Mouse (Mus musculus) thymus, postnatal 14 days (tissue): ENCODE measurements around the gene Nepro.

Experiments
- DNase-seq: peaks from one replicate; pipeline ENCODE4 v3.0.0; 2021

Gene Nepro

DNA sequence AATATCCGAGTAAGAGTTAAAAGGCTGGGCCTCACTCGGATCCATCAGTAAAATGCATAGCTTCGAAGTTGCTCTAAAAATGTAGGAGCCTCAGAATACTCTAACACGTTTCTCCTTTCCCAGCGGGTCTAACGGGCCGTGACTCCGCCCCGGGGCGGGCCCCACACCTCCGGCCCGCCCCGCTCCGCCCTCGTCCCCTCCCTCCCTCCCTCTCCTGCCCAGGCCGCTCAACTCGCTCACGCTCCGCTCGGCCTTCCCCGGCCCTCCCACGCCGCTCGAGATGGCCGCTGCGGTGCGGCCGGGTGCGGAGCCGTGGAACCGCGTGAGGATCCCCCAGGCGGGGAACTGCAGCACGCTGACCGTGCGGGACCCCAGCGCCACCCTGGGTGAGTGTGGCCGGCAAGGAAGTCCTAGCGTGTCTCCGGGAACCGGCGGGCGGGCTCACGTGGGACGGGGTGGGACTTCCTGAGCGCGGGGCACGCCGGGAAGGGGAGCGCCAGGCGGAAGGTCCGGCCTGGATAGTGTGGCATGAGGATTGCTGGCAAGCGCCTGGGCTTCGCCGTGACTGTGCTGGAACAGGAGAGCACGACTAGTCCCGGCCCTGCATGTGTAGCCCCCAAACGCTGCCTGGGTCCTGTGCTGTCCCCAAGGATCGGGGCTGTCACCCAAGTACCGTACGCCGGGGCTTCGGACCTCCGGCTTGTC, at the start of gene Nepro:
Nepro (plus strand) TSS at position 219 of the 705 bp plus-strand sequence.
- peak; percentile 91 for DNase-seq

DNA sequence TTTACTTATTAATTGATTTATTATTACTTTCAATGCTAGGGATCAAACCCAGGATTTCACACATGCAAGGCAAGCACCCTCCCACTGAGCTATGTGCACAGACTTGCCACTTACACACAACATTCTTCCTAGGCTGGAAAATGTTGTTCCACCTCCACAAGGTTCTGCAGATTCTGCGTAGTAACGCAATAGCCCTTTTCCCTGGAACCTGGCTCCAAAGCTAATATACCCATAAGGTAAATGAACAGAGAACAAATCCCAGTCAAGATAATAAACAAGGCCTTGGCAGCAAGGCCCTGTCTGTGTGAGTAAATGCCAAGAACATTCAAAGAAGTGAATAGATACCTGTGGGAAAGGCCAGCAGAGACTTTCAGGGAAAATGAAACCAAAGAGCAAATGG, 47.7 kb upstream of the Nepro start:
- DNase-seq: no peak

DNA sequence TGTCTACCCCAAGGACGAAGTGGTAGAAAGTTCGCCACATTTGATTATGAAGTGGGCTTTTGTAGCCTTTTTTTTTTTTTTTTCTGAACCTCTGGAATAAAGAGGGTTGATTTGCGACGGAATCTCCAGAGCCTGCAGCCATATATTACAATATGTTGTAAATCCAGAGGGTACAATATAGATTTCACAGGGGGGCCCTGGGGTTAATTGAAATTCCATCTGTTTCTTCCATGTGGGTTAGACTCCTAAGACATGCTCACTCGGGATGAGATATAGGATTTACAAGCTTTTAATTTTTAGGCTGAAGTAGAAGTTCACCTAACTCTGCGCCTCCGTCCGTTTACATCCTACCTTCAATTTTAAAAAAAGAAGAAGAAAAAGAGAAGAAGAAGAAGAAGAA, 45.0 kb upstream of the Nepro start:
- no peak for DNase-seq

DNA sequence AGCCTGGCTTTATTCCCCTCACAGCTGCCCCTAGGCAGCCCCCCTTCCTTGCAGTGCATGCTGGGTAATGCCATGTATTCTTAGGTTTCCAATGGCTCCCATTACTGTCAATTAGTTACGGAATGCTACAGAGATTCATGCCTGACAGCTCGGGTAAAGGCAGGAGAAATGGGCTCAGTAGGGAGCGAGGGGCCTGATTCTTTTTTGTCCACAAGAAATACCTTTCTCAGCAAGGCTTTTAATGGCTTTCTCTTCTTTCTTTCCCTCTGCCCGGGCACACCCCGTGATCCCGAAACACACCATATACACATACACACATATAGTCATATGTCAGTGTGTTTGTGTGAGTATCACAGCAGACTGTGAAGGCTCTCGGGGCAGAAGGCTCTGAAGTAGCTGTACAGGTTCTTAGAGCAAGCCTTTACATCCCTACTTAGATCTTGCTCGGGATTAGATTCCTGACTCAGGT, 44.6 kb upstream of the Nepro start:
- no peak for DNase-seq

DNA sequence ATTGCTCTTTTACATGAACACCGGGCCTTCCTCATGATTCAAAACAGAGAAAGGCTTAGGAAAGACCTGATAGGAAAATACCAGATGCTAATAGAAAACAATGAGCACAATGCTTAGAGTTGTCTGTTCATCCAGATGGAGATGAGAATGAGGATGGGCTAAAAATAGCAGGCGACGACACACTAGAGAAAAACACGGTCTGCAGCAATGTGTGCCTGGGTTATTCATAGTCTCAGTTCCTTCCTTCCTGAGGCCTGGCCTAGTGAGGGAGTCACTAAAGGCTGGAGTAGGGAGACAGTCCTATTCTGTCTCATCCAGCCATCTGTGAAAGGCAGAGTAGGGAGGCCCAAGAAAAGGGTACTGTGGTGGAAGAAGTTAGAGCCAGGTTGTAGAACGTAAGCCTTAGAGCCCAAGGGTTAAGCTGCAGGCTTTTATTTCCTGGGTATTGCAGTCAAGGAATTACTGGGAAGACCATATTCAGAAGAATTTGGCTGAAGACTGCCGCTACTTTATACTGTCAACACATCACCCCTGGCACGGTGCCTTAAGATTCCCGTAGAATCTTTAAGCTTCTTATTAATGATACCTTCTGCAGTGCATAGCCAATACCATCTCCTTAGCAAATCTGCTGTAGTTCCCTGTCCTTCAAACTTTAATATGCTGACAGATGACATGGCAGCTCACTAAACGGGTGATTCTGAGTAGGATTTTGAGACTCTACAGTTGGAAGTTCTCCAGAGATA, 43.2 kb upstream of the Nepro start:
- DNase-seq: no peak

DNA sequence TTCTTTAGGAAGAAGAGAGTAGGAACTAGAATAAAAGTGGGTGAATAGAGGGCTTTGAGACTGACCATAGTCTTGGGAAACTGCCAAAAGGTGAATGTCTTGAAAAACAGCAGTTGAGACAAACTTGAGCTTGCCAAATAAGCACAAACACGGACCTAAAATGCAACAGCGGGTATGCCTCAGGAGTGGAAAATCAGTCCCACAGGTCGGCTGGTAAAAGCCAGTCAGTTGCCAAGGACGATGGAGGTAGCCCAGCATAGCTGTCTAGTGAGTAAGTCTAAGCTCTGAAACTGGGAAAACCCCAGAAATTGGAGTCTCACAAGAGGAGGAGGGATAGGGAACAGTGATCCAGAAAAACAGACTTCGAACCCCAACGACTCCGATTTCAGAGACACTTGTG, 39.5 kb upstream of the Nepro start:
- no peak for DNase-seq

DNA sequence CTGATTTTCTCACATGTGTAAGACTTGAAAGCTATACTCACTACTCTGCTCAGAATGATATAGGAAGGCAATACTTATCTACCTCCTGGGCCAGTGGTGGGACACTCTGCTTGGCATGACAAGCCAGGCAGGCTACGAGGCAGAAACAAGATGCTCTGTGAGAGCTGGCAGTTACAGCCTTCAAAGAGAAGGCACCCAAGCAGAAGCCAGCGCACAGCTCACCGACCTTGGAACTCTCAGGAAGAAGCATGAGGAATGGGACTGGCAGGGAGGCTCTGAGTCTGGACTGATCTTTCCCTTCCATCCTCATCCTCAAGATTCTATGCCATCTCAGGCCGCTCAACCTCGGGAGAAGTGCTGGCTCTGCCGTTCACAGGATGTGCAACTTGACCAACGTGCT, 38.7 kb upstream of the Nepro start:
- DNase-seq: no peak

DNA sequence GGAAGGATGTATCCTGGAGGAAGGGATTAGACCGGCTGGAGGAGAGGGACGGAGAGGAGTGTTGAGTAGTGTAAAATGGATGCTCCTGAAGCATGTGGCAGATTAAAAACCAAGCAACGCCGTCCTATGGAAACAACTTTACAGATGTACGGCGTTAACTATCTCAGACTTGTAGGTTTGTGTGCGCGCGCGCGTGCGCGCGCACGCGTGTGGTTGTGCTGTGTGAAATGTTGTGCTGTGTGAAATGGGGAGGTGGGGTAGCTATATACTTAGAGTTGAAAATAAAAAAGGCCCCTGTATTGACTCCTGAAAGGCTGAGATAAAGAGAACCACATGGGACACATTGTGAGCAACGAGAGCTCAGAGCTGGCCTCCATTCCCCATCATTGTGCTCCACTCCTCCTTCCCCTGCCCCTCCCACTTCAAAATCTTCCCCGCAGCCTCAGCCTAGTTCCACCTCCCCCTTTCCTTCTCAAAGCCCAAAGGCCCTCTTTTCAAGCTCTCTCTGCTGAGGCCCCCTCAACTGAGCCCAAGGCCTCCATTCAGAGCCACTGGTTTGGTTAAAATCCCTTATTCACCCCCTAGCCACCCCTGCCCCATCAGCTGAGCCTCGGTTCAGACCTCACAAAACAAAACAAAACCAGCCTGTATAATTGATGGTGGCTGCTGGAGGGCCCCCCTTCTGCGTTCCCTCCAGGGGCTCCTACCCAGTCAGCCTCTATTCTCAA, 36.9 kb upstream of the Nepro start:
- DNase-seq: peak; percentile 23

DNA sequence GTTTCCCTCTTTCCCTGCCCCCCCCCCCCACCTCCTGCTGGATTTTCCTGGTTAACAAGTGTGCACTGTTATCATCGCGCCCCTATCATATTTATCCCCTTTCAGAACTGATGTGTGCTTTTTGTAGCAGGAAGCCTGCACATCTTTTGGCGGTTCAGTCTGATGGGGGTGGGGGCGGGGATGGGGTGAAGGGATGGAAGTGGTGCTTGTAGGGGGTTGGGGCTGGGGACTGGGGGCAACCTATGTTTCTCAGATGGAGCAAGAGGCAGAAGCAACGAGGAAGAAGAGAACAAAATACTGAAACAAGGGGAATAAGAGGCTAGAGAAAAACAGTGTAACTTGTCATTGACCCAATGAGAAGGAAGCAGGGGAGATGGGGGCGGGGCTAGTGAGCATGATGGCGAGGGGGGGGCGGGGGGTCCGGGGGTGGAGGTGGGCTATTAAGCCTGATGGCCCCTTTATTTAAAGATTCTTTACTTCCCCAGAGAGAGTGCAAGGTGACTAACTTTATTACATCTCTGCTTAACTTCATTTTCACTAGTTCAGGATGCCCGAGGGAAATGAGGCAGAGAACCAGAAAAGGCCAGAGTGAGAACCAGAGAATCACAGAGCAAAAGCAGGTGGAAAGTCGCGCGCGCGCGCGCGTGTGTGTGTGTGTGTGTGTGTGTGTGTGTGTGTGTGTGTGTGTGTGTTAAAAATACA, 36.2 kb upstream of the Nepro start:
- DNase-seq: no peak

DNA sequence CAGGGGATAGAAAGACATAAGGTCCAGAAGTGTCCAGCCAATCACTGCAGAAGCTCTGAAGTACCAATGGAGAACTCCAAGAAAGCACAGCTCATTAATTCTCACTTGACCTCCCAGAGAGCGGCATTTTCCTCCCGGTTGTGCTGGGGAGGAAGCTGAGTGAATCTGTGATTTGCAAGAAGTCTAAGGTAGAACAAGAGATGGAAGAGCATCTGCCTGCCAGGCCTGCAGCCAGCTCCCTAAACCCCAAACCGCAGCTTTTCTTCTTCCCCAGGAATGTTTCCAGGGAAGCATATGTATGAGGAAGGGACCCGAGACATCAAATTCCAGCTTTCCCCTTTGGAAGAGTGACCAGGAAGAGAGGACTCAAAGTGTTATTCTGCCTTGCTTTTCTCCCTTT, 35.6 kb upstream of the Nepro start:
- no peak for DNase-seq

DNA sequence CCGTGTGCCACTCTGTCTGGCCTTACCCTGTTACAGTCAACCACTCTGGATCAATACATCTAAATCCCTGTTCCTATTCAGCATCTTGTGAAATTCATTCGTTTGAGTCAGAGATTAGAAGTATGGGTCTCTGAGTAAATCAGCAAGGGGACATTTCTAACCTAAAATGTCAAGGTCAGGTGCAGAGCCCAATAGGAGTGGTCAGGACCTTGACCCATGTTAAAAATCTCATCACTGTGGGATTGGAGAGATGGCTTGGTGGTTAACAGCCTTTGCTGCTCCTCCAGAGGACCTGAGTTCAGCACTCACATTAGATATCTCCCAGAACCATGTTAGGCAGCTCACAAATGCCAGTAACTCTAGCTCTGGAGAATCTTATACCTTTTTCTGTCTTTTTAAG, 33.6 kb upstream of the Nepro start:
- no peak for DNase-seq

DNA sequence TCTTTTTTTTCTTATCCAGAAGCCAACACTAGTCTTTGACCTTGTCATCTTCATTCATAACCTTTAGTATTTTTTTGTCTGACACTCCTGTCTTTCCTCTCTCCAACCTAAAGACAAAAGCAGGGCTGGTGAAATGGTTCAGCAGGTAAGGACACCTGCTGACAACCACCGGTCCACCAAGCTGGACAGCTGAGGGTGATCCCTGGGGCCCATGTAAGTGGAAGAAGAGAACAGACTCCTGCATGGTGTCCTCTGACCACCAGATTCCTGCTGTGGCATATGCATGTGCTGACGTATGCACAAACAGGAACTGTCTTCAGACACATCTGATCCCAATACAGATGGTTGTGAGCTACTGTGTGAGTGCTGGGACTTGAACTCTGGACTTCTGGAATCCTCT, 33.0 kb upstream of the Nepro start:
- no peak for DNase-seq

DNA sequence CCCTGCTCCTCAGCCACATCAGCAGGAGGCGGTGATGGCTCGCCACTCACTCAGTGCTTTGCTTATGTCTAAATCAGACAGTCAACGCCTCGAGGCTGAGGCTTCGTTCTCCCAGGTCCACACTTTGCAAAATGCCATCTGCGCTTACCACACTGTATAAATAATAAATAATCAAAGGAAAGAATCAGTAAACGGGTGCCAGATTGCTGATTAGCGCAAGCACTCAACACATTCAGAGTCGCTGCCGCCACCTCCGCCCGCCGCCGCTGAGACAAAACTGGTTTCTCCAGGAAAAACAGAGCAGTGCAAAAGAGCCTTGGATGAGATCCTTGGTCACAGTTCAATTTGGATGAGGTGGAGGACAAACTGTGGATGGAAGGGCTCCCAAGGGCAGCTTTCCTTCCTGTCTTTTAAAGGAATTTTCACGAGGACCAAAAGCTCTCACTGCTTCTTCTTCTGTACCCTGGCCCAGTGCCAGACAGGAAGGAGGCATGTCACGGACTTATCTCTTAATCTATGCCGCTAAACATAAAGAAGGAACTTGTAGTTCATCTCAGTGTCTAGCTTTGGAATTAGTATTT, 32.5 kb upstream of the Nepro start:
- DNase-seq: peak; percentile 48

DNA sequence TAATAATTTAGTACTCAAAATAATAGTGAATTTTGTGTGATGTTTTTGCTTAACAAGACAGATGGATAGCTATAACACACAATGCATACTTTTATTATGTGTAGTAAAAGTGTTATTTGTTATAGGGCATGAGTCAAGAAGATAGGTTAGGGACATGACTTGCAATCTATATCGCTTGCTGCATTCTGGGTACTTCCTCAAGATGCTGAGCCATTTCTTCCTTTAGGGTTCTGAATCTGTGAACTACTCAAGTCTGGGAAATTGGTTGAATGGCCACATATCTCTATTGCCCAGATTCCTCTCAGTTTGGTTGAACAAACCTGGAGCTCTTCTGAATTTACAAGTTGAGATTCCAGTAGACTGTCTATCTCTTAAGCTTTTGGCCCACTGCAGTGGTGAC, 31.6 kb upstream of the Nepro start:
- no peak for DNase-seq

DNA sequence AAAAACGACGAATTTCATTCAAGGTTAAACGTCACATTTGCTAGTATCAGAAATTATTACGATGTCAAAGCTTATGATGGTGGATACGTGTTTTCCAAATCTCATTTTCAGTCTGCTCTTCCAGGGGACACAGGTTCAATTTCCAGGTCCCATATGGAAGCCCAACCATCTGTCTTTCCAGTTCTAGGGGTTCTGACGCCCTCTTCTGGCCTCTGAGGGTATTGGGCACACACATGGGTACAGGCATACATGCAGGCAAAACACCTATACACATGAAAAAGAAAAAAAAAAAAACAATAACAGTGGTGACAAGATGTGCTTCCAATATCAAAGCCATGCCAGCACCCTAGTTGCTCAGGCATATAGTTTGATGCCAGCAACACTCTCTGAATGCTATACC, 30.4 kb upstream of the Nepro start:
- no peak for DNase-seq

DNA sequence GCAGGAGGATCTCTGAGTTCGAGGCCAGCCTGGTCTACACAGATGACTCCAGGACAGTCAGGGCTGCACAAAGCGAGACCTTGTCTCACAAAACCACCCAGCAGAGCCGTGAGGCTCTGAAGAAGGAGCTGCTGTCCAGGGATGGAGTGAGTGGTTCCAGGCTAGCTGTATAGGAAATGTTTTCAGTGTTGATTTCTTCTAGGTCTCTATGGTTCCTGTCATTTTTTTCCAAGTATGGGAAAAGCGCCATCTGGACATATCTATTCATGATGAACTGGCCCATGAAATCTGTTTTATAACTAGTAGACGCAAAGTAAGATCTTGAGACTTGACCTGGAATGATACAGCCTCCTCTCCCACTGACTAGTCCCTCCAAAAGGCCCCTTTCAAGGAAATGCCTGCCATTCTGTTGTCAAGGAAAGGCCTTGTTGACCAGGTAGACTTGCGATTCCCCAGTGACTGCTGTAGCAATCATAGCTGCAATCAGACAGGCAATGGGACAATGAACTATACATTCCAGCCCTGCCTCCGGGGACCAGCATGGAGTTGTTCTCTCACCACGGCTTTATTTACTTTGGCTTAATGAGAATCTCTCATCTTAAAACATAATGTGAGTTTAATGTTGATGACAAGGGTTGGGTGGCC, 28.8 kb upstream of the Nepro start:
- DNase-seq: no peak

DNA sequence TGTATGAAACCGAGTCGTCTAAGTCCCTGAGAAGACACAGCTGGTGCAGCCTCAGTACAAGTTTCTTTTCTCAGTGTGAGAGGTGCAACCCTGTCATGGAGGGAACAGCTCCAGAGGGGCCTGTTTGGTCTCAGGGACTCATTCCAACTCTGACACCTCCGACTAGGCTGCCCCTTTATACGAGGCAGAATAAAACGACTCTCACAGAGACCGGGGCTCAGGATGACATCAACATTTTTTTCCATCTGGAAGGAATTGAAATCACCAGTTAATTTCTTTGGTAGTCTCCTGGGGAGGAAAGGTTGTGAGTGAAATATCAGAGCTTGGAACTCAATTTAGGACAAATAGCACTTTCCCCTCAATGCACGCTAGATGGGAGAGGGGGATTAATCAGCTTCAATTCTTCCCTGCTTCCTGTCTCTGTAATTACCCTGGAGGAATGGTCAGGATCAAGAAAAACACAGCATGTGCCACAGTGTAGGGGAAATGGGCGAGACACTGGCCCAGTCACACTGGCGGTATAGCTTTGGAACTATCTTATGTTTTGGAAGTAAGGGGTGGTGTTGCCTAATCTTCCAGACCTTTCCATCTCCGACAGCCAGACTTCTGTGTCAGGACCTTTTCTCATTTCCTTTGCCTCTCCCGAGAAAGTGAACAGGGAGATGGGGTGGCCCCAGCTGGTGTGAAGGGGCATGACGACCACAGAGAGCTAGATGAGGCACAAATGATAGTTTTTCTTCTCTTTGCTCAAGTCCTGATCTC, 28.1 kb upstream of the Nepro start:
- DNase-seq: no peak

DNA sequence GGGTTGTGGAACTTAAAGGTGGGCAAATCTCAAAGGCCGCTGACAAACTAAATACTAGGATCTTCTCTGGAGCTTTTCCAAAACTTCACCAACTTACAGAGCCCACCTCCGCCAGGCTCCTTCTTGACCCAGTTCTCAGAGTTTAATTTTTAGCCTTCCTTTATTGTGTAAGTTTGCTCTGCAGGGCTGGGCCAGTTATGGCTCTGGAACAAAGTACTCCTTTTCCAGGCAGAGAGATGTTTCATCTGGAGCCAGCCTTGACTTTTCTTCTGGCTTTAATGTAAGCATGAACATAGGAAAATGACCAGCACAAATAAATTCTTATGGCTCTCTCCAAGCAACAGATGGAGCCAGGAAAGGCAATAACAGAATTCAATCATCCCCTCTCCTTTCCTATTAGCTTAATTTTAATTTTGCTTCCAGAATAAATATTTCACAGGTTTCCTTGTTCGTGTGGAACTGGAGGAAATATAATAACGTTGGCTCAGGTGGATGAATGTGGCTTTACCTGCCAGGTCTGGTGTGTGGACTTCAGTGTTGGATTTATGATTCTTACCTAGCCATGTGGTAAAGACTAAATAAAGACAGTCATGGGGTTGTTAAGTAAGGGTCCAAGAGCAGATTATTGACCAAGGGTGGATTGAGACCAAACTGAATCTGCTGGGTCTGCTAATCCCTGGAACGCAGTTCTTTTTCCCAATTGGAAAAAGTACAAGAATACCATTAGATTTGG, 26.5 kb upstream of the Nepro start:
- DNase-seq: no peak

DNA sequence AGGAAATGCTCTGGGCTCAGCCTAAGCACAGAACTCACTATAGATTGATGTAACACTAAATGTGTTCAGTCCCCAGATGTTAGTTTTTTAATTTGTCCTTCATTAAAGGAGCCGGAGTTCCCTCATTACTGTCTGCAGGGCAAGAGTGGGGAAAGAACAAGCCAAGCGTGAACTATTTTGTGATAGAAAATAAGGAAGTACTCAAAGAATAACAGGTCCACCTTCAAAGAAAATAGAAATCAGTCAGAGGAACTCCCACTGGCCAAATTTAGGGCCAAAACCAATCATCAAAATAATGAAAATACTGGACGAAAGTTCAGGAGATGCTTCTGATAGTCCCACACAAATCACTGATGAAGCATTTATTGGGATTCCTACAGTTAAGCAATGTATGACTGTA, 22.9 kb upstream of the Nepro start:
- DNase-seq: no peak

DNA sequence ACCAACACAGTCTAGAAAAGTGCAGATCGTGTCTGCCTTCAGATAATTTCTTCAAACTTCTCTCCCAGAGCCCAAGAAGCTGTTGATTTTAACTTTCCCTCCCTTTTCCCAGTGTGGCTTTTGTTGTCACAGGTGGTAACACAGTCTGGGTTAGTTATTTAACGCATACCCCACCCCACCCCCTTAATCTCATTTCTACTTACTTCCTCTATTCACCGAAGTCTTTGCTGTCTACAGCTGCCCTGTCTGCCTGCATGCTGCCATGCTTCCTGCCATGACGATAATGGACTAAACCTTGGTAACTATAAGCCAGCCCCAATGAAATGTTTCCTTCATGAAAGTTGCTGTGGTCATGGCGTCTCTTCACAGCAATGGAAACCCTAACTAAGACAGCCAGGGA, 21.8 kb upstream of the Nepro start:
- no peak for DNase-seq

DNA sequence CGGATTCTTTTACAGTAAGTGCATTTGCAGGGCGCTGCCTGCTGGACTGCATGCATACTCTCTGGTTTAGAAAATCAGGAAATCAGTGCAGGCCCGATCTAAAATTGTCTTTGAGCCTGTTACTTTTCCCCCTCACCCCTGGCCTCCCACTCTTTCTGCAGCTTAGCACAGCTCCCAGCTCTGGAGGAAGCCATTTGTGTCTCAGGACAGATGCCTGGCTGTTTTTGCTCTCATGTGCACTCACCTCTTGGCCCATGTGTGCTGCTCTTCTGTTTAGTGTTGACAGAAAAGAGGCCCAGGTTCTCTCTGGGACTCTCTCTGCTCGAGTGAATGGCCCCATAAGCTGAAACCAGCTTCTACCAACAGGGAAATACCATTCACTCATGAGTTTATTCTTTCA, 20.6 kb upstream of the Nepro start:
- DNase-seq: no peak
